Mouse (Mus musculus): Measurements from ENCODE around the gene Esrrg.
A peak's percentile ranks its signal among the peaks of the same experiment; 100 is the strongest.

The Esrrg gene

GRCm38 (mm10) chr1:187706046-187706445 is 97.5 kb downstream of the Esrrg start:
- DNase-seq (ENCODE audit: low read depth, low spot score) = no peak

- DNase-seq (ENCODE audit: low read depth, low spot score) = no peak
These were observed 98.6 kb downstream of the Esrrg start for GRCm38 (mm10) chr1:187707176-187707575.

- no peak for DNase-seq (ENCODE audit: low read depth, low spot score)
These were observed 101.9 kb downstream of the Esrrg start for GRCm38 (mm10) chr1:187710434-187710948.

- DNase-seq (ENCODE audit: low read depth, low spot score) = peak; percentile 38
These were observed 112.4 kb downstream of the Esrrg start for GRCm38 (mm10) chr1:187721035-187721434.

- no peak for DNase-seq (ENCODE audit: low read depth, low spot score)
These were observed 113.4 kb downstream of the Esrrg start for GRCm38 (mm10) chr1:187722016-187722415.

- no peak for DNase-seq (ENCODE audit: low read depth, low spot score)
These were observed 116.1 kb downstream of the Esrrg start for GRCm38 (mm10) chr1:187724651-187725050.

- no peak for DNase-seq (ENCODE audit: low read depth, low spot score)
These were observed 116.8 kb downstream of the Esrrg start for GRCm38 (mm10) chr1:187725351-187725750.

GRCm38 (mm10) chr1:187731171-187731570 is 122.6 kb downstream of the Esrrg start:
- DNase-seq (ENCODE audit: low read depth, low spot score) = no peak

GRCm38 (mm10) chr1:187736507-187736906 is 127.9 kb downstream of the Esrrg start:
- no peak for DNase-seq (ENCODE audit: low read depth, low spot score)

- DNase-seq (ENCODE audit: low read depth, low spot score) = no peak
These were observed 128.7 kb downstream of the Esrrg start for GRCm38 (mm10) chr1:187737296-187737695.

GRCm38 (mm10) chr1:187740531-187740930 is 131.9 kb downstream of the Esrrg start:
- DNase-seq (ENCODE audit: low read depth, low spot score) = no peak

GRCm38 (mm10) chr1:187741306-187741705 is 132.7 kb downstream of the Esrrg start:
- no peak for DNase-seq (ENCODE audit: low read depth, low spot score)

GRCm38 (mm10) chr1:187742071-187742470 is 133.5 kb downstream of the Esrrg start:
- DNase-seq (ENCODE audit: low read depth, low spot score) = no peak

GRCm38 (mm10) chr1:187749294-187749693 is 140.7 kb downstream of the Esrrg start:
- DNase-seq (ENCODE audit: low read depth, low spot score) = no peak

GRCm38 (mm10) chr1:187749931-187750330 is 141.3 kb downstream of the Esrrg start:
- no peak for DNase-seq (ENCODE audit: low read depth, low spot score)

GRCm38 (mm10) chr1:187755528-187755927 is 146.9 kb downstream of the Esrrg start:
- DNase-seq (ENCODE audit: low read depth, low spot score) = no peak

GRCm38 (mm10) chr1:187757981-187758380 is 149.4 kb downstream of the Esrrg start:
- no peak for DNase-seq (ENCODE audit: low read depth, low spot score)

GRCm38 (mm10) chr1:187758546-187758945 is 150.0 kb downstream of the Esrrg start:
- no peak for DNase-seq (ENCODE audit: low read depth, low spot score)

GRCm38 (mm10) chr1:187759536-187759935 is 150.9 kb downstream of the Esrrg start:
- no peak for DNase-seq (ENCODE audit: low read depth, low spot score)

- DNase-seq (ENCODE audit: low read depth, low spot score) = no peak
These were observed 154.3 kb downstream of the Esrrg start for GRCm38 (mm10) chr1:187762641-187763450.

GRCm38 (mm10) chr1:187763451-187763755 is 154.8 kb downstream of the Esrrg start:
- DNase-seq (ENCODE audit: low read depth, low spot score) = no peak

- no peak for DNase-seq (ENCODE audit: low read depth, low spot score)
These were observed 155.2 kb downstream of the Esrrg start for GRCm38 (mm10) chr1:187763821-187764220.

GRCm38 (mm10) chr1:187765577-187765976 is 157.0 kb downstream of the Esrrg start:
- DNase-seq (ENCODE audit: low read depth, low spot score) = no peak

- no peak for DNase-seq (ENCODE audit: low read depth, low spot score)
These were observed 158.8 kb downstream of the Esrrg start for GRCm38 (mm10) chr1:187767355-187767754.
